Mouse (Mus musculus) heart, adult 2 months (tissue): ENCODE measurements around the gene Notch4. TPM values are rescaled to one million over a fixed set of nuclear protein-coding genes. Genes with fewer than 3 reads are reported as not detected.

Experiments
- DNase-seq, 2 experiments: peaks; one replicate each; pipeline ENCODE4 v3.0.0; 2021
- H3K27ac ChIP-seq: fragments of 200-600 bp; 2 replicates; pipeline ENCODE4 v1.8.1; 2022
- H3K27me3 ChIP-seq: fragments of 200-500 bp; 2 replicates; pipeline ENCODE4 v1.6.1; 2012; ENCODE audit warnings: mild to moderate bottlenecking, low read length, inconsistent platforms, mixed read lengths; ENCODE audit not compliant: control insufficient read depth, insufficient read depth
- H3K36me3 ChIP-seq: fragments of 200-500 bp; 2 replicates; pipeline ENCODE4 v1.6.1; 2012; ENCODE audit warnings: low read length, inconsistent platforms; ENCODE audit not compliant: control insufficient read depth, insufficient read depth
- H3K4me1 ChIP-seq: fragments of 200-500 bp; 2 replicates; pipeline ENCODE4 v1.6.1; 2011; ENCODE audit warnings: low read length; ENCODE audit not compliant: control insufficient read depth, insufficient read depth
- H3K4me3 ChIP-seq: fragments of 200-600 bp; 2 replicates; pipeline ENCODE4 v1.8.1; 2022
- H3K79me2 ChIP-seq: fragments of 200-500 bp; replicated peaks from 2 replicates; pipeline ENCODE4 v1.6.1; 2012; ENCODE audit warnings: mild to moderate bottlenecking, inconsistent platforms, low read length, moderate library complexity, mixed read lengths; ENCODE audit not compliant: control insufficient read depth, insufficient read depth
- H3K9ac ChIP-seq: fragments of 200-500 bp; 2 replicates; pipeline ENCODE4 v1.6.1; 2012; ENCODE audit warnings: low read depth, mild to moderate bottlenecking, control low read depth, inconsistent platforms, low read length, mixed read lengths
- CTCF ChIP-seq: fragments of 200-600 bp; IDR thresholded peaks from 2 replicates; pipeline ENCODE4 v1.8.1; 2022; ENCODE audit warnings: antibody characterized with exemption, mild to moderate bottlenecking, moderate library complexity
- EP300 ChIP-seq: fragments of 200-500 bp; IDR thresholded peaks from 2 replicates; pipeline ENCODE4 v1.6.1; 2011; ENCODE audit warnings: low read depth, low read length, control low read depth; ENCODE audit not compliant: insufficient read depth
- POLR2A ChIP-seq: fragments of 200-500 bp; IDR thresholded peaks from 2 replicates; pipeline ENCODE4 v1.6.1; 2011; ENCODE audit warnings: mild to moderate bottlenecking, low read depth, low read length, control low read depth; ENCODE audit not compliant: insufficient read depth
- WGBS: fragments of 180-500 bp; shearing (Covaris S2); methylation state at CpG from one replicate; pipeline ENCODE4 v1.1.7; 2018; 5-methylcytosine and 5-hydroxymethylcytosine counted together
- intact Hi-C: fragments of 180-260 bp; cut with DNase I; formaldehyde crosslinking; loops from one replicate; pipeline ENCODE4 v1.15.1; 2025
- polyA plus RNA-seq: library from polyadenylated mRNA; depleted of rRNA; stranded (reverse); fragments of >200 nt; gene quantifications from 2 replicates; pipeline ENCODE4 v1.2.3, GENCODE M21; 2012
- total RNA-seq, 2 experiments: library from RNA; stranded (reverse); gene quantifications; 2 replicates each; pipeline ENCODE4 v1.2.3; 2021

Gene Notch4
- total and polyA plus RNA-seq, 3 experiments: 21.4 to 32.3 (median 30.4) TPM

- TF ChIP-seq EP300: no peak
- H3K27ac ChIP-seq: no peak overlapping the region
- intact Hi-C loops: loop anchor here (5.0 kb wide), 2 partner anchors 61 to 119 kb away; partner anchors contain the start of gene Egfl8
- H3K9ac ChIP-seq: no peak overlapping the region
- H3K4me3 ChIP-seq: no peak overlapping the region
- H3K36me3 ChIP-seq: no peaks in the 10 kb centered on the region
- H3K4me1 ChIP-seq: peaks cover 5% of the 10 kb centered on the region
- H3K27me3 ChIP-seq: no peaks in the 10 kb centered on the region
- H3K79me2 ChIP-seq: no peaks in the 10 kb centered on the region
- 75% methylated on average over 8 of the region's 8 CpGs for WGBS
- no peak for DNase-seq
These were observed 7.7 kb upstream of the Notch4 start for GRCm38 (mm10) chr17:34556406-34556805.

GRCm38 (mm10) chr17:34557411-34557810, 6.7 kb upstream of the Notch4 start:
- Histone ChIP-seq H3K4me3 (no peak overlapping the region), H3K27me3 (no peaks in the 10 kb centered on the region), H3K27ac (peak overlapping the region; percentile 20), H3K36me3 (no peaks in the 10 kb centered on the region), H3K9ac (no peak overlapping the region), H3K79me2 (no peaks in the 10 kb centered on the region), H3K4me1 (peaks cover 5% of the 10 kb centered on the region)
- DNase-seq: no peak
- intact Hi-C loops: loop anchor here (5.0 kb wide), 2 partner anchors 60 to 120 kb away; partner anchors contain the start of gene Egfl8
- WGBS: 71% methylated on average over 11 of the region's 11 CpGs
- TF ChIP-seq POLR2A (no peak), EP300 (no peak), CTCF (no peak)

- 69% methylated on average over 7 of the region's 7 CpGs for WGBS
- no peak overlapping the region for H3K9ac ChIP-seq
- no peaks in the 10 kb centered on the region for H3K27me3 ChIP-seq
- intact Hi-C loops: loop anchor here (5.0 kb wide), 2 partner anchors 58 to 122 kb away; partner anchors contain the start of gene Egfl8
- H3K79me2 ChIP-seq: no peaks in the 10 kb centered on the region
- TF ChIP-seq CTCF (no peak), EP300 (no peak), POLR2A (no peak)
- DNase-seq: no peak
- no peak overlapping the region for H3K4me3 ChIP-seq
- H3K36me3 ChIP-seq: no peaks in the 10 kb centered on the region
- H3K4me1 ChIP-seq: peaks cover 5% of the 10 kb centered on the region
- no peak overlapping the region for H3K27ac ChIP-seq
These were observed 5.0 kb upstream of the Notch4 start for GRCm38 (mm10) chr17:34559116-34559515.

- intact Hi-C loops: loop anchor here (5.0 kb wide), 2 partner anchors 57 to 123 kb away; partner anchors contain the start of gene Egfl8
These were observed 4.2 kb upstream of the Notch4 start for GRCm38 (mm10) chr17:34559895-34560294.

GRCm38 (mm10) chr17:34560438-34560837, 3.6 kb upstream of the Notch4 start:
- no peak for DNase-seq
- intact Hi-C loops: no loop called here
- Histone ChIP-seq H3K4me3 (no peak overlapping the region), H3K36me3 (no peaks in the 10 kb centered on the region), H3K27ac (no peak overlapping the region), H3K9ac (no peak overlapping the region), H3K4me1 (peaks cover 6% of the 10 kb centered on the region), H3K79me2 (no peaks in the 10 kb centered on the region), H3K27me3 (no peaks in the 10 kb centered on the region)
- WGBS: 94% methylated on average over 6 of the region's 6 CpGs
- TF ChIP-seq CTCF (no peak), POLR2A (no peak), EP300 (no peak)

More at GRCm38 (mm10) chr17:34559895-34560294, 4.2 kb upstream of the Notch4 start:
- Histone ChIP-seq H3K27me3 (no peaks in the 10 kb centered on the region), H3K9ac (no peak overlapping the region), H3K27ac (no peak overlapping the region), H3K36me3 (no peaks in the 10 kb centered on the region), H3K4me1 (peaks cover 5% of the 10 kb centered on the region), H3K79me2 (no peaks in the 10 kb centered on the region), H3K4me3 (no peak overlapping the region)
- 32% methylated on average over 15 of the region's 15 CpGs for WGBS
- DNase-seq: no peak
- 0 out of 2 replicates have a peak, but pooled peaks have one; percentile 4 for TF ChIP-seq CTCF
- no peak for TF ChIP-seq EP300

- H3K4me3 ChIP-seq: no peak overlapping the region
- H3K36me3 ChIP-seq: no peaks in the 10 kb centered on the region
- TF ChIP-seq EP300 (no peak), POLR2A (no peak), CTCF (no peak)
- no peak for DNase-seq
- intact Hi-C loops: no loop called here
- peaks cover 5% of the 10 kb centered on the region for H3K4me1 ChIP-seq
- peak overlapping the region; percentile 58 for H3K27ac ChIP-seq
- H3K9ac ChIP-seq: no peak overlapping the region
- no peaks in the 10 kb centered on the region for H3K79me2 ChIP-seq
- no peaks in the 10 kb centered on the region for H3K27me3 ChIP-seq
- 34% methylated on average over 8 of the region's 8 CpGs for WGBS
These were observed 2.9 kb upstream of the Notch4 start for GRCm38 (mm10) chr17:34561200-34561599.

GRCm38 (mm10) chr17:34562595-34562994, 1.5 kb upstream of the Notch4 start:
- no peak overlapping the region for H3K4me3 ChIP-seq
- 0 out of 2 replicates have a peak overlapping the region, but pooled peaks have one; percentile 97 for H3K27ac ChIP-seq
- no peaks in the 10 kb centered on the region for H3K27me3 ChIP-seq
- H3K9ac ChIP-seq: no peak overlapping the region
- intact Hi-C loops: no loop called here
- H3K79me2 ChIP-seq: no peaks in the 10 kb centered on the region
- TF ChIP-seq CTCF (no peak), POLR2A (no peak), EP300 (no peak)
- WGBS: 60% methylated on average over 3 of the region's 3 CpGs
- H3K36me3 ChIP-seq: no peaks in the 10 kb centered on the region
- DNase-seq: no peak
- peaks cover 3% of the 10 kb centered on the region for H3K4me1 ChIP-seq
